In the genomic region with DNA sequence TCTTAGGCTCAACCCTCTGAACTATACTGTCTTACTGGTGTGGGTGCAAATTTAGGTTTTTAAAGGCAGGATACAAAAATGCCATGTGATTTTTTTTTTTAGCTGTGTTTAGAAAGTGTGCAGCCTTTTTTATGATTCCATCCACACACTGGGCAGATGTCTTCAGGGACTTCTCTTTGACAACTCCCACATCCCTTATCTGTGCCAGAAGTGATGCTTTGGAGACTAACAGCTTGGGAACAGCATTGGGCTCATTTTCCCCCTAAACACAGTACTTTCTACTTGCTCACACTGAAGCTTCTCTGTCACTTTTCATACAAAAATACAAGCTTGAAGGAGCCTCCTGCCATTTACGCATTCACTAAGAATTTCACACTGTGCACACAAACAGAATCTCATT, we compare ENCODE assay signal across 15 mouse cellular contexts.
"Had no signal": no experiment of that assay in that cellular context is flagged by ENCODE, and none has a peak within 500 bp of the region (broad histone marks: within the 10 kb centered on the region; RNA-seq: fewer than 3 reads in every experiment).

No protein-coding gene starts in this region.

- H3K4me3 ChIP-seq: limb, embryonic 12.5 days; limb, embryonic 15.5 days; midbrain, embryonic 12.5 days; midbrain, embryonic 15.5 days; neural tube, embryonic 12.5 days; neural tube, embryonic 15.5 days had no signal

- H3K27ac ChIP-seq: kidney, postnatal 0 days; limb, embryonic 12.5 days; limb, embryonic 15.5 days; liver, embryonic 14.5 days; macrophage; midbrain, embryonic 12.5 days; midbrain, embryonic 15.5 days; neural tube, embryonic 12.5 days; neural tube, embryonic 15.5 days had no signal

- DNase-seq: kidney, adult 2 months; kidney, postnatal 25 days; liver, postnatal 0 days; lung, embryonic 14.5 days; thymus, adult 2 months; thymus, postnatal 14 days had no signal
